Mouse (Mus musculus): ENCODE measurements around the gene Tlnrd1. TPM values are rescaled to one million over a fixed set of nuclear protein-coding genes. Genes with fewer than 3 reads are reported as not detected.

The Tlnrd1 gene
- total and polyA plus RNA-seq, 3 experiments: 7.5 to 18.0 TPM; not detected in 1

DNA sequence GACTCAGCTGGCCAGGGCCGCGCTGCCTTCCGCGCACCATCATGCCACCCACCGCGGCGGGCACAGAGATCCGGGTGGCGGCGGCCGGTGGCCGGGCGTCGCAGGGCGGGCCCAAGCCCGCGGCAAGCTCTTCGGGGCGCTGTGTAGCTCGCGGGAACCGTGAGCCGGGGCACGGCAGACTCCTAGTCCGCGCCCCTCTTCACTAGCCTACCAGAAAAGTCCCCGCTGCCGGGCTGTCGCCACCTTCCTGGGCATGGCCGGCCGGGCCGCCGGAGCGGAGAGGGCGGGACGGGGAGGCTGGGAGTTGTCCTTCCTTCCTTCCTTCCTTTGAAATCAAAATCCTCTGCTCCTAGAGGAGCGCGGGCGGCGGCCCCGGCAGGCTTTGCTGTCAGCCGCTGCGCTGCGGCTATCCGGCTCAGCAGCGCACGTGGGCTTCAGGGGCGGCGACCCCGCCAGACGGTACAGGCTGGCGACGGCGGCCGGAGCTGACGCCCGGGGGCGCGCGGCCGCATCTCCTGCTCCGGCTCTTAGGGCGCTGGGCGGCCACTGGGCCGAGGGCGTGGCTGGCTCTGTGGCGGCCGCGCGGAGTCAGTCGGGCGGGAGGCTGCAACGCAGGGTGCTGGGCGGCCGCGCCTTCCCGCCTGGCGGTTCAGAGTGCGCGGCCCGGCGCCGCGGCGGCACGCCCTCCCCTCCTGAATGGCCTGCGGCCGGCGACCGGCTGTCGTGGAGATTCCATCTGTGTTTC lies 657 bp downstream of the Tlnrd1 start (continued):
- TF ChIP-seq CHD2 (IDR thresholded peaks at IDR 0.05; ENCODE audit: low read length): no peak
- no peak for TF ChIP-seq NRF1 (IDR thresholded peaks at IDR 0.05; ENCODE audit: insufficient read depth, low read depth, low read length, poor library complexity, severe bottlenecking)
- TF ChIP-seq GATA1 (IDR thresholded peaks at IDR 0.05; ENCODE audit: low read depth, low read length): no peak
- TF ChIP-seq CHD1 (IDR thresholded peaks at IDR 0.05; ENCODE audit: low read depth, low read length): no peak
- no peak for TF ChIP-seq POLR2AphosphoS2 (IDR thresholded peaks at IDR 0.05; ENCODE audit: low read length)
- no peak for TF ChIP-seq USF2 (IDR thresholded peaks at IDR 0.05; ENCODE audit: borderline replicate concordance in 1 of 2, insufficient read depth in 1 of 2, low read depth in 1 of 2, low read length in 2 of 2)
- TF ChIP-seq SIN3A (IDR thresholded peaks at IDR 0.05; ENCODE audit: low read length): peak; percentile 49

DNA sequence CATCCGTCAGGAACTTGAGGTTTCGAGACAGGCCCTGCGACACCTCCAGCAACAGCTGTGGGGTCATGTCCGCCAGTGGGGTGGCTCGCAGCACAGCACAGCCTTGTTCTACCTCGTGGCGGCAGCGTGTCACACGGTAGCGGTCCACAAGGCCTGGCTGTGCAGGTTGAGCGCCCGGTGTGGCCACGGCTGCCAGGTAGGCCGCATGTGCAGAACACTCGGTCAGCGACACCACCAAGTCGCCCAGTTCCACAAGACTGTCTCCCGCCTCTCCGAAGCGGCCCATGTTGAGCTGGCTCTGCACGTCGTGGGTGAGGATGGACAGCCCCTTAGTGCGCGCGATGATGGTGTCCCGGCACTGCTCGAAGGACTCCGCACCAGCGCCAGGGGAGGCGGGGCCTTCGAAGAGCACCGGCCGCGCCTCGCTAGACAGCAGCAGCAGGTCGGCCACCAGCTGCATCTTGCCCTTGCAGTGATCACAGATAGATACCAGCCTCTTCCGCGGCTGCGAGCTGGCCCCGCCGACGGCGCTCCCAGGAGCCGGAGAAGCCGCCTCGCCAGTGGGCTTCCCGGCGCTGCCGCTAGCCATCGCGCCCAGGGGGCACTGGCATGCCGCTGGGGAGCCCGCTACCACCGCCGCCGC lies 1.4 kb downstream of the Tlnrd1 start:
- Histone ChIP-seq H3K9me3 (replicated peaks; ENCODE audit: insufficient read depth, low read length) (no peaks in the 10 kb centered on the region), H3K79me2 (ENCODE audit: control insufficient read depth, insufficient read depth, low read length, poor library complexity) (peaks cover 29% of the 10 kb centered on the region), H3K4me3 (ENCODE audit: control insufficient read depth in 1 of 2, insufficient read depth in 1 of 2, low read depth in 2 of 2, low read length in 2 of 2) (peak overlapping the region; percentile 83 to 93), H3K4me1 (ENCODE audit: control insufficient read depth in 1 of 2, insufficient read depth in 2 of 2, low read length in 2 of 2) (peaks cover 5 to 24% of the 10 kb centered on the region in 2 experiments), H3K27ac (ENCODE audit: control insufficient read depth, low read depth, low read length) (peak overlapping the region; percentile 98), H3K27me3 (ENCODE audit: control insufficient read depth in 1 of 2, insufficient read depth in 2 of 2, low read length in 2 of 2) (no peaks in the 10 kb centered on the region), H3K9ac (ENCODE audit: control insufficient read depth, low read depth, low read length, poor library complexity, severe bottlenecking) (peak overlapping the region; percentile 97), H3K36me3 (ENCODE audit: control insufficient read depth in 1 of 2, insufficient read depth in 2 of 2, low read length in 2 of 2) (peaks cover 0 to 37% of the 10 kb centered on the region in 2 experiments; a peak in 2 of 4 replicates)
- TF ChIP-seq MAX (IDR thresholded peaks at IDR 0.05; ENCODE audit: low read length) (0 out of 2 replicates have a peak, but pooled peaks have one; percentile 29), CHD1 (IDR thresholded peaks at IDR 0.05; ENCODE audit: low read depth, low read length) (0 out of 2 replicates have a peak, but pooled peaks have one; percentile 16), USF1 (IDR thresholded peaks at IDR 0.05; ENCODE audit: low read depth, low read length) (no peak), GATA1 (IDR thresholded peaks at IDR 0.05; ENCODE audit: low read depth, low read length) (no peak), NELFE (IDR thresholded peaks at IDR 0.05; ENCODE audit: low read depth, low read length) (0 out of 2 replicates have a peak, but pooled peaks have one; percentile 11), POLR2AphosphoS2 (IDR thresholded peaks at IDR 0.05; ENCODE audit: low read length) (no peak), ZKSCAN1 (IDR thresholded peaks at IDR 0.05; ENCODE audit: low read depth, low read length) (no peak), ZNF384 (IDR thresholded peaks at IDR 0.05; ENCODE audit: low read depth, low read length) (no peak), POLR2A (IDR thresholded peaks at IDR 0.05; ENCODE audit: control insufficient read depth in 1 of 2, insufficient read depth in 1 of 2, low read depth in 1 of 2, low read length in 2 of 2, poor library complexity in 1 of 2) (no peak), ZMIZ1 (IDR thresholded peaks at IDR 0.05; ENCODE audit: low read depth, low read length) (no peak), GABPA (IDR thresholded peaks at IDR 0.05; ENCODE audit: low read depth, low read length) (no peak), UBTF (IDR thresholded peaks at IDR 0.05; ENCODE audit: borderline replicate concordance, insufficient read depth, low read depth, low read length) (peak; percentile 82; the same call in 1 of the 2 replicates), TCF12 (IDR thresholded peaks at IDR 0.05; ENCODE audit: low read depth, low read length) (0 out of 2 replicates have a peak, but pooled peaks have one; percentile 24), MEF2A (IDR thresholded peaks at IDR 0.05; ENCODE audit: extremely low read depth, insufficient replicate concordance, low read depth, low read length, poor library complexity, severe bottlenecking) (no peak), CHD2 (IDR thresholded peaks at IDR 0.05; ENCODE audit: low read length) (no peak), CTCF (IDR thresholded peaks at IDR 0.05 in 2 of 3, conservative IDR thresholded peaks at IDR 0.05 in 1 of 3; ENCODE audit: control insufficient read depth in 1 of 3, insufficient read depth in 1 of 3, low read depth in 2 of 3, low read length in 3 of 3, poor library complexity in 1 of 3, severe bottlenecking in 1 of 3) (no peak), KAT2A (conservative IDR thresholded peaks at IDR 0.05; ENCODE audit: low read depth, low read length) (no peak), JUND (IDR thresholded peaks at IDR 0.05; ENCODE audit: low read depth, low read length) (no peak)
- DNase-seq (ENCODE audit: low read depth, low spot score): peak; percentile 68

Measured in MEL (cell line).